Mouse (Mus musculus): ENCODE measurements around the gene Mrpl4. TPM values are rescaled to one million over a fixed set of nuclear protein-coding genes. Genes with fewer than 3 reads are reported as not detected.

Mrpl4 gene
- polyA plus RNA-seq, 1 experiment from 2014 or later = 169 TPM

DNA sequence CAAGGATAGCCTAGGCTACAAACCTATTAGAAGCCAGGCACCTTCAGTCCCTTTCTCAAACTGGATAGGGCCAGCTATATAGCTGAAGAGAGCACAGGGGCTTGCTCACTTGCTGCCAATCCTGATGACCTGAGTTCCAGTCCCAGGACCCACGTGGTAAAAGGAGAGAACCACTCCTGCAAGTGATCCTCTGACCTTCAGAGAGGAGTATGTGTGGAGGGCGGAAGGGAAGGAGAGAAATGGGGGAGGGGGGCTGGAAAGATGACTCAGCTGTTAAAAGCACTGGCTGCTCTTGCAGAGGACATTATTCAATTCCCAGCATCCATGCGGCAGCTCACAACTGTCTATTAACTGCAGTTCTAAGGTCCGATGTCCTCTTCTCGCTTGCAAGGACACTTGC, 23.4 kb upstream of the Mrpl4 start:
- Histone ChIP-seq H3K4me3 (ENCODE audit: low read depth, low read length) (no peak overlapping the region), H3K9me3 (ENCODE audit: control insufficient read depth, low read length) (no peaks in the 10 kb centered on the region), H3K9ac (ENCODE audit: low read length) (no peak overlapping the region), H3K36me3 (ENCODE audit: control insufficient read depth, insufficient read depth, low read length) (no peaks in the 10 kb centered on the region), H3K4me2 (ENCODE audit: low read depth, severe bottlenecking) (no peak overlapping the region), H3K27me3 (ENCODE audit: control insufficient read depth, insufficient read depth, low read length) (no peaks in the 10 kb centered on the region), H3K4me1 (ENCODE audit: control insufficient read depth, insufficient read depth, low read length) (peaks cover 22% of the 10 kb centered on the region), H3K27ac (replicated peaks; ENCODE audit: low read depth, low read length) (no peak overlapping the region)
- WGBS = 66% methylated on average over 5 of the region's 5 CpGs
- DNase-seq (ENCODE audit: low spot score) (no peak), ATAC-seq (ENCODE audit: insufficient number of reproducible peaks, low FRiP score, low TSS enrichment, low read depth) (no peak)

DNA sequence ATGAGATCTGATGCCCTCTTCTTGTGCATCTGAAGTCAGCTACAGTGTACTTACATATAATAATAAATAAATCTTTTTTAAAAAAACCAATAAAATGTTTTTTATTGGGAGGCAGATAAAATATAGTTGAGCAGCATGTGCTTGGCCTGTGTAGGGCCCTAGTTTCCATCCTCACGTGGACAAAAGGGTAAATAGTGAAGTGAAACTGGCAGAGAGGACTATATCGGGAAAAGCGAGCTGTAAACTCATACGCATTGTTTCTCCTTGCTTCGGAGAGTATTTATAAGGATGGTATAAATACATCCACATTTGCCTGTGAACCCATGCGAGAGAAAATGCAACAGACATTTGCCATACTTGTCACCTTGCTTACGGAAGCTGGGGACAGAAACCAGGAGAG, 22.8 kb upstream of the Mrpl4 start:
- DNase-seq (ENCODE audit: low spot score) = no peak
- H3K27ac ChIP-seq (replicated peaks; ENCODE audit: low read depth, low read length) = no peak overlapping the region
- H3K4me3 ChIP-seq (ENCODE audit: low read depth, low read length) = no peak overlapping the region
- no peaks in the 10 kb centered on the region for H3K9me3 ChIP-seq (ENCODE audit: control insufficient read depth, low read length)
- no peaks in the 10 kb centered on the region for H3K27me3 ChIP-seq (ENCODE audit: control insufficient read depth, insufficient read depth, low read length)
- 92% methylated on average over 7 of the region's 7 CpGs for WGBS
- H3K4me2 ChIP-seq (ENCODE audit: low read depth, severe bottlenecking) = no peak overlapping the region
- H3K4me1 ChIP-seq (ENCODE audit: control insufficient read depth, insufficient read depth, low read length) = peaks cover 17% of the 10 kb centered on the region
- no peak for ATAC-seq (ENCODE audit: insufficient number of reproducible peaks, low FRiP score, low TSS enrichment, low read depth)
- H3K36me3 ChIP-seq (ENCODE audit: control insufficient read depth, insufficient read depth, low read length) = no peaks in the 10 kb centered on the region
- no peak overlapping the region for H3K9ac ChIP-seq (ENCODE audit: low read length)

GRCm38 (mm10) chr9:20982171-20982570, 20.4 kb upstream of the Mrpl4 start:
- H3K36me3 ChIP-seq (ENCODE audit: control insufficient read depth, insufficient read depth, low read length) = no peaks in the 10 kb centered on the region
- no peaks in the 10 kb centered on the region for H3K27me3 ChIP-seq (ENCODE audit: control insufficient read depth, insufficient read depth, low read length)
- ATAC-seq (ENCODE audit: insufficient number of reproducible peaks, low FRiP score, low TSS enrichment, low read depth) (no peak), DNase-seq (ENCODE audit: low spot score) (no peak)
- no peak overlapping the region; the same call in 1 of the 2 replicates for H3K9ac ChIP-seq (ENCODE audit: low read length)
- 72% methylated on average over 3 of the region's 3 CpGs for WGBS
- H3K4me3 ChIP-seq (ENCODE audit: low read depth, low read length) = no peak overlapping the region
- H3K9me3 ChIP-seq (ENCODE audit: control insufficient read depth, low read length) = no peaks in the 10 kb centered on the region
- H3K4me2 ChIP-seq (ENCODE audit: low read depth, severe bottlenecking) = no peak overlapping the region
- no peak overlapping the region for H3K27ac ChIP-seq (replicated peaks; ENCODE audit: low read depth, low read length)
- H3K4me1 ChIP-seq (ENCODE audit: control insufficient read depth, insufficient read depth, low read length) = peaks cover 4% of the 10 kb centered on the region; the same call in 1 of the 2 replicates

- no peak overlapping the region for H3K9ac ChIP-seq (ENCODE audit: low read length)
- 57% methylated on average over 5 of the region's 5 CpGs for WGBS
- DNase-seq (ENCODE audit: low spot score) (no peak), ATAC-seq (ENCODE audit: insufficient number of reproducible peaks, low FRiP score, low TSS enrichment, low read depth) (no peak)
- H3K4me3 ChIP-seq (ENCODE audit: low read depth, low read length) = no peak overlapping the region
- no peak overlapping the region for H3K27ac ChIP-seq (replicated peaks; ENCODE audit: low read depth, low read length)
- H3K4me2 ChIP-seq (ENCODE audit: low read depth, severe bottlenecking) = no peak overlapping the region
- no peaks in the 10 kb centered on the region for H3K36me3 ChIP-seq (ENCODE audit: control insufficient read depth, insufficient read depth, low read length)
- H3K9me3 ChIP-seq (ENCODE audit: control insufficient read depth, low read length) = no peaks in the 10 kb centered on the region
- no peaks in the 10 kb centered on the region for H3K27me3 ChIP-seq (ENCODE audit: control insufficient read depth, insufficient read depth, low read length)
- H3K4me1 ChIP-seq (ENCODE audit: control insufficient read depth, insufficient read depth, low read length) = 0 out of 2 replicates have a peak, but pooled peaks cover 3% of the 10 kb centered on the region
Observed at GRCm38 (mm10) chr9:20983169-20983568, 19.4 kb upstream of the Mrpl4 start.

DNA sequence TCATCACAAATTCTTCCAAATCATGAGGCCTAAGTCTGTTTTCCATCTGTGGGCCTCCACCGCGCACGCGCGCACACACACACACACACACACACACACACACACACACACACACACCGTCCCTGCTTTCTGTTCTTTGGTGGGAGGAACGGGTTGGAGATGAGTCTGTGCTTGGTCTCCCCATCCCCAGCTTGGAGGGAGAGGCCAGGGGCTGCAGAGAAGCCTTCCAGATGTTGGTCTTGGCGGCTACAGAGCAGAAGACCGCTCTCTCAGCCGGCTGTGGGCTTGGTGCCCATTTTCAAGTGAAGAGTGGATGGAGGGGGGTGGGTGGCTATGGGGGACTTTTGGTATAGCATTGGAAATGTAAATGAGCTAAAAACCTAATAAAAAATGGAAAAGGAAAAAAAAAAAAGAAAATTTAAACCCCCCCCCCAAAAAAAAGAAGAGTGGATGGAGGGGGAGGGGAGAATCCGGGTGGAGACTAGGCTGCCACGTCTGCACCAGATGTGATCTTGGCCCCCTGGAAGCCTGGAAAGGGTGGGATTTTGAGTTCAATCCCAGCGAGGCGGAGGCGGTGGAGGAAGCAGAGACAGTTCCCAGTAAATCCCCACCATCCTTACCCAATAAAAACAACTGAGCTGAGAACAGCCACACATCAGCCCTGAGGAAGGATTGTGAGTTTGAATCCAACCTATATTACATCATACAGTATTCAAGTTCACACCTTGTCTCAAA, 15.4 kb upstream of the Mrpl4 start:
- WGBS = 59% methylated on average over 15 of the region's 15 CpGs
- Histone ChIP-seq H3K36me3 (ENCODE audit: control insufficient read depth, insufficient read depth, low read length) (no peaks in the 10 kb centered on the region), H3K4me1 (ENCODE audit: control insufficient read depth, insufficient read depth, low read length) (no peaks in the 10 kb centered on the region), H3K9me3 (ENCODE audit: control insufficient read depth, low read length) (no peaks in the 10 kb centered on the region), H3K4me2 (ENCODE audit: low read depth, severe bottlenecking) (no peak overlapping the region), H3K4me3 (ENCODE audit: low read depth, low read length) (no peak overlapping the region), H3K27me3 (ENCODE audit: control insufficient read depth, insufficient read depth, low read length) (no peaks in the 10 kb centered on the region), H3K9ac (ENCODE audit: low read length) (no peak overlapping the region), H3K27ac (replicated peaks; ENCODE audit: low read depth, low read length) (no peak overlapping the region)
- DNase-seq (ENCODE audit: low spot score) = no peak
- no peak for ATAC-seq (ENCODE audit: insufficient number of reproducible peaks, low FRiP score, low TSS enrichment, low read depth)

- ATAC-seq (ENCODE audit: insufficient number of reproducible peaks, low FRiP score, low TSS enrichment, low read depth) (no peak), DNase-seq (ENCODE audit: low spot score) (no peak)
- Histone ChIP-seq H3K27me3 (ENCODE audit: control insufficient read depth, insufficient read depth, low read length) (no peaks in the 10 kb centered on the region), H3K36me3 (ENCODE audit: control insufficient read depth, insufficient read depth, low read length) (no peaks in the 10 kb centered on the region), H3K4me1 (ENCODE audit: control insufficient read depth, insufficient read depth, low read length) (no peaks in the 10 kb centered on the region), H3K9ac (ENCODE audit: low read length) (no peak overlapping the region), H3K4me3 (ENCODE audit: low read depth, low read length) (no peak overlapping the region), H3K9me3 (ENCODE audit: control insufficient read depth, low read length) (no peaks in the 10 kb centered on the region), H3K27ac (replicated peaks; ENCODE audit: low read depth, low read length) (no peak overlapping the region), H3K4me2 (ENCODE audit: low read depth, severe bottlenecking) (no peak overlapping the region)
- WGBS = 20% methylated on average over 7 of the region's 7 CpGs
Observed at GRCm38 (mm10) chr9:20987953-20988352, 14.6 kb upstream of the Mrpl4 start.

DNA sequence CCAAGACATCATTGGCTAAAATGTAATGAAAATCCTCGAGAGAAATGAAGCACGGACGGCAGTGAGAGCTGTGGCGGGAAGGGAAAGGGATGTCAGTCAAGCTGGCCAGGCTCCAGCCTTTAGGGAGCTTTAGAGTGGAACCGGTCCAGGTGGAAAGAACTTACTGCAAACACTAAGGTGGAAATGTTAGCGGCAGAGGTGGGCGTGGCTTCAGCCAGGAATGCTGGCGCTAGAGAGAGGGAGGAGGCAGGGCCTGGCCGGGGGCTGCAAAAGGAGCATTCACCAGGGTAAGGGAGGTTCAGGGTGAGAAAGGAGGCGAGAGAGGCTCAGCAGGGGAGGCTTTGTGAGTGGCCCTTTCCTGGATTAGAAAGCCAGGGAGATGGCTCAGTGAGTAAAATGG, 11.7 kb upstream of the Mrpl4 start:
- Histone ChIP-seq H3K27ac (replicated peaks; ENCODE audit: low read depth, low read length) (0 out of 2 replicates have a peak overlapping the region, but pooled peaks have one; percentile 5), H3K4me1 (ENCODE audit: control insufficient read depth, insufficient read depth, low read length) (no peaks in the 10 kb centered on the region), H3K9me3 (ENCODE audit: control insufficient read depth, low read length) (no peaks in the 10 kb centered on the region), H3K27me3 (ENCODE audit: control insufficient read depth, insufficient read depth, low read length) (no peaks in the 10 kb centered on the region), H3K4me3 (ENCODE audit: low read depth, low read length) (no peak overlapping the region), H3K4me2 (ENCODE audit: low read depth, severe bottlenecking) (peak overlapping the region; percentile 15; the same call in 1 of the 2 replicates), H3K36me3 (ENCODE audit: control insufficient read depth, insufficient read depth, low read length) (no peaks in the 10 kb centered on the region), H3K9ac (ENCODE audit: low read length) (peak overlapping the region; percentile 14; the same call in 1 of the 2 replicates)
- DNase-seq (ENCODE audit: low spot score) (peak; percentile 74), ATAC-seq (ENCODE audit: insufficient number of reproducible peaks, low FRiP score, low TSS enrichment, low read depth) (0 out of 2 replicates have a peak, but pooled peaks have one; percentile 42)
- WGBS = 4% methylated on average over 10 of the region's 10 CpGs

GRCm38 (mm10) chr9:20991587-20991986, 11.0 kb upstream of the Mrpl4 start:
- Histone ChIP-seq H3K4me3 (ENCODE audit: low read depth, low read length) (no peak overlapping the region), H3K4me1 (ENCODE audit: control insufficient read depth, insufficient read depth, low read length) (no peaks in the 10 kb centered on the region), H3K9ac (ENCODE audit: low read length) (no peak overlapping the region), H3K36me3 (ENCODE audit: control insufficient read depth, insufficient read depth, low read length) (no peaks in the 10 kb centered on the region), H3K27ac (replicated peaks; ENCODE audit: low read depth, low read length) (no peak overlapping the region), H3K9me3 (ENCODE audit: control insufficient read depth, low read length) (no peaks in the 10 kb centered on the region), H3K27me3 (ENCODE audit: control insufficient read depth, insufficient read depth, low read length) (no peaks in the 10 kb centered on the region), H3K4me2 (ENCODE audit: low read depth, severe bottlenecking) (no peak overlapping the region)
- 84% methylated on average over 4 of the region's 4 CpGs for WGBS
- DNase-seq (ENCODE audit: low spot score) (no peak), ATAC-seq (ENCODE audit: insufficient number of reproducible peaks, low FRiP score, low TSS enrichment, low read depth) (no peak)

All from limb, embryonic 11.5 days (tissue).